Mouse (Mus musculus) layer of hippocampus, adult 9-11 months (tissue): ENCODE measurements around the gene Nfkb2.

Experiments
- DNase-seq: peaks from one replicate; pipeline ENCODE4 v3.0.0; 2022

Gene Nfkb2

GRCm38 (mm10) chr19:46309651-46310305, 5.7 kb downstream of the Nfkb2 start:
- DNase-seq: no peak

- DNase-seq: no peak
Observed at GRCm38 (mm10) chr19:46310312-46310865, 6.3 kb downstream of the Nfkb2 start.

GRCm38 (mm10) chr19:46311341-46311740, 7.2 kb downstream of the Nfkb2 start:
- no peak for DNase-seq

GRCm38 (mm10) chr19:46312566-46312965, 8.4 kb downstream of the Nfkb2 start:
- DNase-seq: no peak

- no peak for DNase-seq
Observed at GRCm38 (mm10) chr19:46313116-46313515, 9.0 kb downstream of the Nfkb2 start.

- no peak for DNase-seq
Observed at GRCm38 (mm10) chr19:46313591-46313990, 9.5 kb downstream of the Nfkb2 start.

GRCm38 (mm10) chr19:46314151-46314601, 10.1 kb downstream of the Nfkb2 start:
- peak; percentile 22 for DNase-seq

- DNase-seq: peak; percentile 2
Observed at GRCm38 (mm10) chr19:46314872-46315742, 11.0 kb downstream of the Nfkb2 start.

GRCm38 (mm10) chr19:46315752-46316610, 11.9 kb downstream of the Nfkb2 start:
- DNase-seq: peak; percentile 38

GRCm38 (mm10) chr19:46316846-46317545, 12.9 kb downstream of the Nfkb2 start:
- peak; percentile 91 for DNase-seq

- peak; percentile 4 for DNase-seq
Observed at GRCm38 (mm10) chr19:46317546-46317885, 13.4 kb downstream of the Nfkb2 start.

GRCm38 (mm10) chr19:46318031-46318471, 13.9 kb downstream of the Nfkb2 start:
- peak; percentile 53 for DNase-seq

- peak; percentile 94 for DNase-seq
Observed at GRCm38 (mm10) chr19:46318586-46319378, 14.7 kb downstream of the Nfkb2 start.

GRCm38 (mm10) chr19:46320076-46320785, 16.1 kb downstream of the Nfkb2 start:
- no peak for DNase-seq

- peak; percentile 77 for DNase-seq
Observed at GRCm38 (mm10) chr19:46321101-46321943, 17.2 kb downstream of the Nfkb2 start.

GRCm38 (mm10) chr19:46322144-46322995, 18.2 kb downstream of the Nfkb2 start:
- no peak for DNase-seq

GRCm38 (mm10) chr19:46322996-46323572, 19.0 kb downstream of the Nfkb2 start:
- no peak for DNase-seq

- no peak for DNase-seq
Observed at GRCm38 (mm10) chr19:46323716-46324115, 19.6 kb downstream of the Nfkb2 start.
